Mouse (Mus musculus): Measurements from ENCODE around the gene Eif4e3. TPM values are rescaled to one million over a fixed set of nuclear protein-coding genes. Genes with fewer than 3 reads are reported as not detected.
A peak's percentile ranks its signal among the peaks of the same experiment; 100 is the strongest.

Eif4e3 gene
- polyA plus RNA-seq, 1 experiment, result 2.6 TPM

- Histone ChIP-seq H3K27me3 (ENCODE audit: control insufficient read depth, insufficient read depth, low read length) (no peaks in the 10 kb centered on the region), H3K27ac (ENCODE audit: insufficient read depth, low read depth, low read length) (no peak overlapping the region), H3K36me3 (ENCODE audit: control insufficient read depth, insufficient read depth, low read length) (no peaks in the 10 kb centered on the region), H3K4me3 (ENCODE audit: low read depth, low read length) (no peak overlapping the region), H3K4me1 (ENCODE audit: control insufficient read depth, insufficient read depth, insufficient read length, low read length) (no peaks in the 10 kb centered on the region; the same call in 1 of the 2 replicates)
- TF ChIP-seq CTCF (IDR thresholded peaks at IDR 0.05; ENCODE audit: extremely low read depth, insufficient read length, insufficient replicate concordance, low read depth, low read length) (no peak), POLR2A (IDR thresholded peaks at IDR 0.05; ENCODE audit: low read depth, low read length) (no peak)
- 73% methylated on average over 7 of the region's 7 CpGs for WGBS
Measured at GRCm38 (mm10) chr6:99625306-99625705, 41.3 kb downstream of the Eif4e3 start.

DNA sequence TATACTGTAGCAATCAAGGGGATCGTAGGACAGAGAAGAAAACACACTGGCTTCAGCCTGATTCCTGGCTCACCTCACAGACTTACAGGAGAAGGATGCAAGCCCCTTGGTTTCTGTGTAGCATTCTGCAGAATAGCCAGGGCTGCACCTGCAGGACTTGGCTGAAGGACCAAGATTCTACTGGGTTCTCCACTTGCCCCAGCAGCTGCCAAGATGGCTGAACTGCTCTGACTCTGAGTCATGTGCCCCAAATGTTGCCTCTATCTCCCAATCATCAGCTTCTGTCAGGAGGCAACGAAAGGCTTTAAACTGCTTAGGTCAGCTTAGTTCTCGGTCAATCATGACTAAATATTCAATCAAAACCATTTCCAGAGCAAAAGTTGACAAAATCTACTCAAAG, 42.0 kb downstream of the Eif4e3 start:
- Histone ChIP-seq H3K4me3 (ENCODE audit: low read depth, low read length) (no peak overlapping the region), H3K27ac (ENCODE audit: insufficient read depth, low read depth, low read length) (no peak overlapping the region), H3K27me3 (ENCODE audit: control insufficient read depth, insufficient read depth, low read length) (no peaks in the 10 kb centered on the region), H3K36me3 (ENCODE audit: control insufficient read depth, insufficient read depth, low read length) (no peaks in the 10 kb centered on the region), H3K4me1 (ENCODE audit: control insufficient read depth, insufficient read depth, insufficient read length, low read length) (no peaks in the 10 kb centered on the region; the same call in 1 of the 2 replicates)
- 77% methylated on average over 3 of the region's 3 CpGs for WGBS
- TF ChIP-seq CTCF (IDR thresholded peaks at IDR 0.05; ENCODE audit: extremely low read depth, insufficient read length, insufficient replicate concordance, low read depth, low read length) (no peak), POLR2A (IDR thresholded peaks at IDR 0.05; ENCODE audit: low read depth, low read length) (no peak)

DNA sequence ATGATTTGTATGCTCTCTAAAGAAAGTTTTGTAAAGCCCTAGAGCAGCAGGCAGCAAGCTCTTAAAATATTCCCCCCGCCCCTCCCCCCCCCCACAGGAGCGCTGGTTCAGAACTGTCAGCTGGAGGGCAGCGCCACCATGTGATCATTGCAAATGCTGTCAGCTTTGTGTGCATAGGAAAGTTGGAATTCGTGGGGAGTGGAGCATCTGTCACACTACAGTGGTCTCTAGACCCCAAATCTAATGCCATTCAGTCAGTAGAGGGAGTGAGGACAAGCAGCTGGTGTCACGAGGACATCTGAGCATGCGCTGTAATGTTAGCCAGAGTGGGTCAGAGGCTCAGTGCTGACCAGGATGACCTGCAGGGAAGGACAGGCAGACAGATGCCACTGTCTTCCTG, 42.9 kb downstream of the Eif4e3 start:
- Histone ChIP-seq H3K27me3 (ENCODE audit: control insufficient read depth, insufficient read depth, low read length) (no peaks in the 10 kb centered on the region), H3K4me3 (ENCODE audit: low read depth, low read length) (no peak overlapping the region), H3K36me3 (ENCODE audit: control insufficient read depth, insufficient read depth, low read length) (no peaks in the 10 kb centered on the region), H3K4me1 (ENCODE audit: control insufficient read depth, insufficient read depth, insufficient read length, low read length) (no peaks in the 10 kb centered on the region; the same call in 1 of the 2 replicates), H3K27ac (ENCODE audit: insufficient read depth, low read depth, low read length) (no peak overlapping the region; the same call in 1 of the 2 replicates)
- TF ChIP-seq CTCF (IDR thresholded peaks at IDR 0.05; ENCODE audit: extremely low read depth, insufficient read length, insufficient replicate concordance, low read depth, low read length) (peak; percentile 15; the same call in 1 of the 2 replicates), POLR2A (IDR thresholded peaks at IDR 0.05; ENCODE audit: low read depth, low read length) (no peak)
- WGBS, result 34% methylated on average over 6 of the region's 6 CpGs

DNA sequence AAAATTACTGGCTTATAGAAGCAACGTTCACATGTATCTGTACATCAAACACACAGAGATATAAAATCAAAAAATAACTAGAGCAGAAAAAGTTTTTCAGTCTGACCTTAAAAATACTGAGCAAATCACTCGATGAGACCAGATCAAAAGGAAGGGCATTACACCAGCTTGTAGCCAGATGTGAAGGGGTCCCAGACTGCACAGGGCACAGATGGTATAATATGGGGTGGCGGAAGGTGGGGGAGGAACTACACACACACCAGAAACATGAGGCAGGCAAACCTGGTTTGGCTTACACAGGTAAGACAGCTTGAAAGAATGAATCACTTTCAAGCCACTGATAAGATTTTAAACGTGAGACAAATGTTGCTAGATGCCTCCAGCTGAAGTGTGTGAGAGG, 45.4 kb downstream of the Eif4e3 start:
- Histone ChIP-seq H3K4me3 (ENCODE audit: low read depth, low read length) (no peak overlapping the region), H3K27me3 (ENCODE audit: control insufficient read depth, insufficient read depth, low read length) (no peaks in the 10 kb centered on the region), H3K4me1 (ENCODE audit: control insufficient read depth, insufficient read depth, insufficient read length, low read length) (no peaks in the 10 kb centered on the region), H3K27ac (ENCODE audit: insufficient read depth, low read depth, low read length) (no peak overlapping the region), H3K36me3 (ENCODE audit: control insufficient read depth, insufficient read depth, low read length) (no peaks in the 10 kb centered on the region)
- 67% methylated on average over 4 of the region's 4 CpGs for WGBS
- no peak for TF ChIP-seq CTCF (IDR thresholded peaks at IDR 0.05; ENCODE audit: extremely low read depth, insufficient read length, insufficient replicate concordance, low read depth, low read length)
- TF ChIP-seq POLR2A (IDR thresholded peaks at IDR 0.05; ENCODE audit: low read depth, low read length), result no peak

DNA sequence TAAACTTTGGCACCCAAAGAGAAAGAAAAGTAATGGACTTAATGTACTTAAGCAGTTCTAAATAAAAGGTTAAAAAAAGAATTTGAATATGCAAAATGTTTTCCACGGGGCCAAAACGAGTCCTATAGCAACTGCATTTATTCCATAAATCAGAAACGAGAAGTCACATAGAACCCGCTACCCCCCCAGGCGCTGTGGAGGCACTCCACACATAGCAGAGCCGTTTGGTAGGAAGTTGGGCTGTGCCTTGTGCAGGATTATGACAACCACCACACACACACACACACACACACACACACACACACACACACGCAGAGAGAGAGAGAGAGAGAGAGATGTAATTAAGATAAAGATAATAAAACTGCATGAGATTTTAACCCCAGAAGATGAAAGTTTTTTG, 46.1 kb downstream of the Eif4e3 start:
- TF ChIP-seq CTCF (IDR thresholded peaks at IDR 0.05; ENCODE audit: extremely low read depth, insufficient read length, insufficient replicate concordance, low read depth, low read length) (no peak), POLR2A (IDR thresholded peaks at IDR 0.05; ENCODE audit: low read depth, low read length) (no peak)
- H3K4me3 ChIP-seq (ENCODE audit: low read depth, low read length), result no peak overlapping the region
- H3K27ac ChIP-seq (ENCODE audit: insufficient read depth, low read depth, low read length), result no peak overlapping the region
- WGBS, result 58% methylated on average over 7 of the region's 7 CpGs
- no peaks in the 10 kb centered on the region for H3K4me1 ChIP-seq (ENCODE audit: control insufficient read depth, insufficient read depth, insufficient read length, low read length)
- no peaks in the 10 kb centered on the region for H3K36me3 ChIP-seq (ENCODE audit: control insufficient read depth, insufficient read depth, low read length)
- H3K27me3 ChIP-seq (ENCODE audit: control insufficient read depth, insufficient read depth, low read length), result no peaks in the 10 kb centered on the region

GRCm38 (mm10) chr6:99619964-99620363, 46.6 kb downstream of the Eif4e3 start:
- TF ChIP-seq POLR2A (IDR thresholded peaks at IDR 0.05; ENCODE audit: low read depth, low read length), result no peak
- TF ChIP-seq CTCF (IDR thresholded peaks at IDR 0.05; ENCODE audit: extremely low read depth, insufficient read length, insufficient replicate concordance, low read depth, low read length), result no peak
- H3K27ac ChIP-seq (ENCODE audit: insufficient read depth, low read depth, low read length), result no peak overlapping the region
- H3K27me3 ChIP-seq (ENCODE audit: control insufficient read depth, insufficient read depth, low read length), result no peaks in the 10 kb centered on the region
- 67% methylated on average over 8 of the region's 8 CpGs for WGBS
- H3K36me3 ChIP-seq (ENCODE audit: control insufficient read depth, insufficient read depth, low read length), result no peaks in the 10 kb centered on the region
- H3K4me1 ChIP-seq (ENCODE audit: control insufficient read depth, insufficient read depth, insufficient read length, low read length), result no peaks in the 10 kb centered on the region
- H3K4me3 ChIP-seq (ENCODE audit: low read depth, low read length), result no peak overlapping the region

DNA sequence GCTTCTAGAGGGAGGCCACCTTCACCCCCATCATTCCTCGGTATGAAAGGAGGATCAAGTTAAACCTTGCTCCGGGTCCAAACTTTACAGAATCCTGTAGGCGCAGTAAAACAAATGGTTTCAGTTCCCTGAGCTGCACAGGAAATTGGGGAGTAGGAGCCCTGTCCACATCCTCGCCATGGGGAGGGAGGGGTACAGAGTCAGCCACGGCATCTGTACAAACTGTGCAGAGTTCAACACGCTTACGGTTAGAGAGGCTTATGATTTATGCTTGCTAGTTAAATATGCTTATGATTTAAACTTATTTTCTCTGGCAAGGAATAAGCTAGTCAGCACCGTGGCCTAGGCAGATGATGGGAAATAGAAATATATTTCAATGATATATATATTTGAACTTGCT, 47.1 kb downstream of the Eif4e3 start:
- Histone ChIP-seq H3K4me1 (ENCODE audit: control insufficient read depth, insufficient read depth, insufficient read length, low read length) (no peaks in the 10 kb centered on the region), H3K27ac (ENCODE audit: insufficient read depth, low read depth, low read length) (no peak overlapping the region), H3K36me3 (ENCODE audit: control insufficient read depth, insufficient read depth, low read length) (no peaks in the 10 kb centered on the region), H3K4me3 (ENCODE audit: low read depth, low read length) (no peak overlapping the region), H3K27me3 (ENCODE audit: control insufficient read depth, insufficient read depth, low read length) (no peaks in the 10 kb centered on the region)
- TF ChIP-seq POLR2A (IDR thresholded peaks at IDR 0.05; ENCODE audit: low read depth, low read length) (no peak), CTCF (IDR thresholded peaks at IDR 0.05; ENCODE audit: extremely low read depth, insufficient read length, insufficient replicate concordance, low read depth, low read length) (no peak)
- WGBS, result 45% methylated on average over 8 of the region's 8 CpGs

All from small intestine, adult 2 months (tissue).